Mouse (Mus musculus): ENCODE data around the gene Mcemp1.

The Mcemp1 gene

DNA sequence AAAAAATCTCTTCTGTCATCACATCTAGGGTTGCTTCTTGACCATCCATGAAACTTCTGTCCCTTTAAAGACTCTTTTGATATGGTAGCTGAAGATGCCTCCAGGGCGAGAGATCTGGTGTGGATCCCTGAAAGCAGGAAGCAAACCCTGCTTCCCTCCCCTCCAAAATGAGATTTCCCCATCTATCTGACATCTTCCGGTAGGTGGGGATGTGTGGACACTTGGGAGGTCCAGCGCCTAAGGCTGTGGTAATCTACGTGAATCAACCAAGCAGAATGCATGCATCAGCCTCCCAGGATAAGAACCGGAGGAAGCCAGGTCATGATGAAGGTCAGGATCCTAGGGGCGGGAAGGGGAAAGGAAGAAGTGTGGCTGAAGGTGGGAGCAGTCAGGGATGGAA is at the start of gene Mcemp1:
TSS of gene Mcemp1 (plus strand) at position 248 of the 400 bp plus-strand sequence.
- no peak for DNase-seq (ENCODE audit: low spot score)

DNA sequence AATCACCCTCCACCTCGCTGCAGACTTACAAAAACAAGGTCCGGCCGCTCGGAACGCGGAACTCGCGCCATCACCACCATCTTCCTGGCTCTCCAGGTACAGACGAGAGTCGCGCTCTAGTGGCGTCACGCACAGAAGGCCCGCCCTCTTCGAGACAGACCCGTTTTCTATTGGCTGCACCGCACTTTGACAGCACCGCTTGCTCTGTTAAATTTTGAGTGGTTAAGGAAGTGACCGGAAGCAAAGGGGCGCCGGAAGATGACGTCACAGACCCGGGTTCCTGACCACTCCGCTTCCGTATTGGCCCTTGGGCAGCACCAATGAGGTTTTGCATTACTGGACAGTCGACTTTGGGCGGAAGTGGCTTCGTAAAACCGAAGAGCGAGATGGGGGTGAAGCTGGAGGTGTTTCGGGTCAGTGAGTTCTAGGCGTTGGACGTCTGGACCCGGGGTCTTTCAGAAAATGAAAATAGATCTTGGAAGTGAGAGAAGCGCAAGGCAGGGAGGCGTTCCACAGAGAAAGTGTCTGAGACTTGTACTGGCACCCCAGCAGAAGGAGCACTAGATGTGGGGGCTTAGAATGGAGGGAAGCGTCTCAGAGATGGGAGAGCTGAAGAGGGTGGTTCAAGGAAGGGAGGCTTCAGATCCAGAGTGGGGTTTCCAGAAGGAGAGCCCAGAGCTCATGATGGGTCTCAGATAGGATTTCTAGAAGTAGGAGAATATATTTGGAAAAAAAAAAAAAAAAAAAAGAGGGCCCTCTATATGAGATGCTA is 44.2 kb upstream of the Mcemp1 start, which contains the start of the genes Xab2 and Pet100:
TSS of gene Xab2 (minus strand) at position 118 of the 772 bp plus-strand sequence.
TSS of gene Pet100 (plus strand) at position 350 of the 772 bp plus-strand sequence.
- peak; percentile 96 for DNase-seq (ENCODE audit: low spot score)

DNA sequence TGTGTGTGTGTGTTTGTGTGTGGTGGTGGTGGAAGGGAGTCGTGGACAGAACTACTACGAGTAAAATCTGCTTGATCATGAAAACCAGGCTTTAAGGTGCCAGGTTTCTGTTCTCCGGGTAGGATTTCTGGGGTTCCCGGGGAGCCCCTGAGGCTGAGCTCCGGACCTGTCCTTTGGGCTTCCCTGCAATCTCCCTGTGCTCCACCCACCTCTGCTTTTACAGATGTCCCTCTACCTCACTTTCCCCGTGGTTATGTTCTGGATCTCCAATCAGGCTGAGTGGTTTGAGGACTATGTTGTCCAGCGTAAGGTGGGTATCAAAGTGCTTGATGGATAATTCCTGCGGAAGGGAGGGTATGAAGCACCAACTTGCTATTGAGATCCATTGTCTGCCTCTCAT is 43.4 kb upstream of the Mcemp1 start:
- no peak for DNase-seq (ENCODE audit: low spot score)

DNA sequence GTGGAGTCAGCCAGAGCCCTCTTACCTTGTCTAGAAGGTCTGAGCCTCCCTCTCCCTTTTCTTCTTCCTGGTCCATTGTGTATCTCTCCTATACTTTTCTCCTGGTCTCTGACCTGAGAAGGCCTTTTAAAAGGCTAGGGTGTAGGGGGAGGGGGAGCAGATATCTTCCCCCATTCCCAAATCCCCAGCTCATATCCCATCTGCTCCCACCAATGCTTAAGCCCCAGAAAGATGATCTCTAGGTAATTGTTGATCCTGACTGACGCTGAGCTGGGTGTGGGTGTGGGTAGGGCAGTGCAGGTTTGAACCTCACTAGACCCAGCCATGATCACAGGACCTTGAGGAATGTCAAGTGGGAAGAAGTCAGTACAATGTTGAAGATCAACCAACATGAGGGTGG is 40.1 kb upstream of the Mcemp1 start, which contains the start of gene Pcp2:
TSS of gene Pcp2 (minus strand) at position 101 of the 400 bp plus-strand sequence.
- DNase-seq (ENCODE audit: low spot score), result no peak

DNA sequence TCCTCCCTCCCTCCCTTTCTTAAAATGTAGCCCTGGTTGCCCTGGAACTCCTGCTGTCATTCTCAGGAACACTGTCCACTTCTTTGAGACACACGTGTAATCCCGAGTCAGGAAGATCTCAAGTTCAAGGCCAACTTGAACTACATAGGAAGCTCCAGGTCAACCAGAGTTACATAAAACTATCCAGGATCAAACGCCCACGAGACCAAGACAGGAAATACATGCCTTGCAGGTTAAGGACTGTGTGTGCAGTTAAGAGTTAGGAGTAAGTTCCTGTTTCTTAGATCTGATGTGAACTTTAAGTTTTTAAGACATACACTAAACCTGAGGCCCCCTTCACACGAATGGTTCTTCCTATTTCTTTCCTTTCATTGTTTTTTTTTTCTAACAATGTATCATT is 38.6 kb upstream of the Mcemp1 start:
- no peak for DNase-seq (ENCODE audit: low spot score)

DNA sequence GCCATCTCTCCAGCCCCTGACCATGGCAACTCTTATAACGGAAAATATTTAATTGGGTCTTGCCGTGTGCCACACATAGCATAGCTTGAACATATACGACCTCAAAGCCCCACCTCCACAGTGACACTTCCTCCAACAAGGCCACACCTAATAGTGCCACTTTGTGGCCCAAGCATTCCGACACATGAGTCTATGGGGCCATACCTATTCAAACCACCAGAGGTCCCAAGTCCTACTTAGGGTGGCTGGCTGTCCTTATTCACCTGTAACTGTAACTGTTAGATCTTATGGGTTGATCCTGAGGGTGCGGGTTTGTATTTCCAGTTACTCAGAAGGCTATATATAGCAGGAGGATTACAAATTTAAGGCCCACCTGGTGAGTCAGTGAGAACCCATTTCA is 37.5 kb upstream of the Mcemp1 start:
- DNase-seq (ENCODE audit: low spot score), result no peak

DNA sequence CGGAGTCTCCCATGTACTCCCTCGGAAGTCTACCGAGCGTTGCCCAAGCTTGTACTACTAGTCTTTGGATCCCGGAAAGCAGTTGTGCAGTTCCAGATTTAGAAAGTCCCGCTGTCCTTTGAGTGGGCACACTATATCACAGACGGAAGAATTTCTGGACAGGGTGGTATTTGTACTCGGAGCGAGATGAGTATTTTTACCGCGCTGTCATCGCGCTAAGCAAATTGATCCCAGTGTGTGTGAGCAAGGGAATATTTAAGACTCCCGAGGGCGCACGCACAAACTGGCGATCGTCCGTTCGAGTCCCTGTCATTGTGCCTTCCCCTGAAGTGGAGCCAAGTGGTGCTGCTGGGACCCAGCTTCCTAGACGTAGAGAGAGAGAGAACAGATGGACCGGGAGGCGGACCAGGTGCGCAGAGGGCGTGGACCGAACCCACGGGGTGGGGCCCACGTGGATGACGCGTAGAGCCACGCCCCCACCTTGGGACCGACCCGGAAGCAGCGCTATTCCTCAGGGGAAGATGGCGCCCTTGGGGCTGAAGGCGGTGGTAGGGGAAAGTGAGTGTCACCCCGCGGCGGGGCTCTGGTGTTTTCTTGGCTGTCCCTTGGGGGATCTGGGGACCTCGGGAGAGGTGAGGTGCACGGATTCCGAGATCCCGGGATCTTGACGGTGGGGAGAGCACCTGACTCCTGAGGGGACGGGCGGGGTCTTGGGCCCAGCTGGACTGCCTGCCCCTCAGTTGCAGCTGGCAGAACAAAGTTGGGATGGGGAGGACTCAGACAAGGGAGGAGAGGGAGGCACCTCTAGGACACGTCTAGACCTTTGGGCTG is 34.7 kb upstream of the Mcemp1 start, which contains the start of gene Stxbp2:
TSS of gene Stxbp2 (plus strand) at position 309 of the 831 bp plus-strand sequence.
- DNase-seq (ENCODE audit: low spot score), result no peak

DNA sequence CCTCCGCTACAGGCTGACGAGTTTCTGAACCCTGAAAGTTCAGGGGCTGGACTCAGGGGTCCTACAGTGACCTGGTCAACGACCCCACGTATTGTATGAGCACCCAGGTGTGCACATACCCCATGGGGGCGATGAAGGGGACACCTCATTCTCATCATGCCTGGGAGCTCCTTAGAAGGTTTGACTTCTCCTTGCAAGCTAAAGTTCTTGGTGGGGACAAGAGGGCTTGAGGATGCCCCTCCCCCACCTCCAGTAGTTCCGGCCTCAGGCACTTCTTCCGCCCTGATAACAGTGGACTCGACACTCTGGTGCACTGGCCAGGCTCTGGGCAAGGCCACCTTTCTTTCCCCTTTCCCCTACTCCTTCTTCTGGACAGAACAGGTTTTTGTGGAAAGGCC is 34.1 kb upstream of the Mcemp1 start:
- no peak for DNase-seq (ENCODE audit: low spot score)

DNA sequence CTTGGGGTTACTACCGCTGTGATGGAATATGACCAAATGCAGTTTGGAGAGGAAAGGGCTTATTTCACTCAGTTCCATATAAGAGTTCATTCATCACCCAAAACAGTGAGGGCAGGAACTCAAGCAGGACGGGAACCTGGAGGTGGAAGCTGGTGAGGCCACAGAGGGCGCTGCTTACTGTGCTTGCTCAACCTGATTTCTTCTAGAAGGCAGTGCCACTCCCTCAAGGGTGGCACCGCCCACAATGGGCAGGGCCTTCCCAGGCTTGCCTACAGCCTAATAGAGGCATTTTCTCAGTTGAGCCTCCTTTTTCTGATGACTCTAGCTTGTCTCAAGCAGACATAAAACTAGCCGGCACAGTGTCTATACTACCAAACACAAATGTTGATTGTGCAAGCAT is 19.8 kb upstream of the Mcemp1 start:
- no peak for DNase-seq (ENCODE audit: low spot score)

DNA sequence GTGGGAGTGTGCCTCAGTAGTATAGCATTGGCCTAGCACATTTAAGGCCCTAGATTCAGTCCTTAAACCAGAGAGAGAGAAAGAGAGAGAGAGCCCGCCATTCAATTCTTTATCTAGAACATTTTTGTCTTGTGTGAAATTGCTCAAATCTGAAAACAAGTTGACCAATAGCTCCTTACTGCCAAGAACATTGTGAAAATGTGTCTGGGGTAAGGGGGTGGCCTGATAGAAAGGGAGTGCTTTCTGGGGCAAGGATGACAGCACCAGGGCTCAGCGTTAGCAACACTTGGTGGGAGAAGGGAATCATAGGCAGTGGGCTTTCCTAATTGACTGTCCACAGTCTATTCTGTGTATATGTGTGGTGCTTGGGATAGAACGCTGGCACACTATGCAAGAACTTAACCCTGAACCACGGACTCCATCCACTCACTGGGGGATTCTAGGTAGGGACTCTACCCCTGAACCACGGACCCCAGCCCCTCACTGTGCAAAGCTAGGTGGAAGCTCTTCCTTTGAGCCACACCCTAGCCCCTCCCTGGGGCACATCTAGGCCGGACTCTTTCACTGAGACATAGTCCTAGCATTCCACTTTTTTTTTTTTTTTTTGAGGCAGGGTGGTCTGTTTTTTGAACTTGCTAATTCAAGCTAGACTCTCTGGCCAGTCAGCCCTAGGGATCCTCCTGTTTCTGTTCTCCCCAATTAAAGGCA is 18.6 kb upstream of the Mcemp1 start:
- no peak for DNase-seq (ENCODE audit: low spot score)

DNA sequence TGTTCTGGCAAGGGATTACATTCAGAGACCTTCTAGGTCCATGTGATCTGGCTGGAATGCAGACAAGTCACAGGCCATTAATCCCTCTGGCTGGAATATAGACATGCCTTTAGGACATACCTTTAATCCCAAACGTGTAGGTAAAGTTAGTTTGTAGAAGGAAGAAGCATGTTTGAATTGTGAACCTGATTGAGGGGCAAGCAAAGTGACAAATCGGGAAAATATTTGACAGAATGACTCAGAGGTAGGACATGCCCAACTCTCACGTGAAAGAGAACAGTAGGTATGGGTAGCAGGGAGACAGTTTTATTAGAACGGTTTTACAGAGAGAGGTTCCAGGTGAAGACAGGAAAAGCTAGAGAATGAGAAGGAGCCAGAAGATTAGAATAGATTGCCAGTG is 18.0 kb upstream of the Mcemp1 start:
- no peak for DNase-seq (ENCODE audit: low spot score)

DNA sequence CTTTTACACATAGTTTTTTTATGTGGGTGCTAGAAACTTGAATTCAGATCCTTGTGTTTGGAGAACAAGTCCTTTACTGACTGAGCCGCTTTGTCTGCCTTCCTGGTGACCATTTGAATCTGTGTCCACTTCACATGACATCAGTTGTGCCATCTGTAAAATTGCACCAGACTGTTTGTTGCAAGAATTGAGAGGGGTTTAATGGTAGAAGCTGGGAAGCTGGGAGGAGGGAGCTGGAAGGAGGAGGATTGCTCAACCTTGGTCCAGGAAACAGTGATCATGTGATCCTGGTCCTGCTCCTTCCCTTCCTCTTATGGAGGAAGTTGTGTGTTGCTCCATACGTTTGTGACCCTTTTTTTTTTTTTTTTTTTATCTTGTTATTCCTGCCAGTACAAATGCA is 17.3 kb upstream of the Mcemp1 start:
- DNase-seq (ENCODE audit: low spot score), result no peak

DNA sequence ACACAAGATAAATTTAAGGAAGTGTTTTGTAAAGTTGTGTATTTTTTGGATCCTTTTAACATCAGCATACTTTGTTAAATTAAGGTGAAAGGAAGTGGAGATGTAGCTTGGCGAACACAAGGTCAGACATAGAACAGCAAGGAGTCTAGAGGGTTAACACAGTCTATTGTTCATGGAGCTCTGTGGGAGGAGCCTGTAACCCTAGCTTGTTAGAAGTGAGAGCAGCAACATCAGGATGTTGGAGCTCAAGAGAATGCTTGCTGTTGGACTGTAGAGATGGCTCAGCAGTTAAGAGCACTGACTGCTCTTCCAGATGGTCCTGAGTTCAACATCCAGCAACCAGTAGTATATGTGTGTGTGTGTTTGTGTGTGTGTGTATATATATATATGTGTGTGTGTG is 16.6 kb upstream of the Mcemp1 start:
- DNase-seq (ENCODE audit: low spot score), result no peak

DNA sequence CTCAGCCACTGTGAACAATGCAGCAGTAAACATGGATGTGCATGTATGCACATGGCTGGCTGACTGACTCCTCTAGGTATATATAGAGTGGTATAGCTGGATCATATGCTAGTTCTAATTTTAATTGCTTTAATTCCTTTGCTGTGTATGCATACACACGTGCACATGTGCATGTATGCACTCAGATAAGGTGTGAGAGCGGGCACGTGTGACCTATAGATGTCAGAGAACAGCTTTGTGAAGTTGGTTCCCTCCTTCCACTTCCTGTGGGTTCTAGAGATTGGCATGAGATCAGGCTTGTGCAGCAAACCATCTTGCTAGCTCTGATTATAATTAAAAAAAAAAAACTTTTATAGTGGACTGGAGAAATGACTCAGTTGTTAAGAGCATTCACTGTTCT is 12.7 kb upstream of the Mcemp1 start:
- no peak for DNase-seq (ENCODE audit: low spot score)

DNA sequence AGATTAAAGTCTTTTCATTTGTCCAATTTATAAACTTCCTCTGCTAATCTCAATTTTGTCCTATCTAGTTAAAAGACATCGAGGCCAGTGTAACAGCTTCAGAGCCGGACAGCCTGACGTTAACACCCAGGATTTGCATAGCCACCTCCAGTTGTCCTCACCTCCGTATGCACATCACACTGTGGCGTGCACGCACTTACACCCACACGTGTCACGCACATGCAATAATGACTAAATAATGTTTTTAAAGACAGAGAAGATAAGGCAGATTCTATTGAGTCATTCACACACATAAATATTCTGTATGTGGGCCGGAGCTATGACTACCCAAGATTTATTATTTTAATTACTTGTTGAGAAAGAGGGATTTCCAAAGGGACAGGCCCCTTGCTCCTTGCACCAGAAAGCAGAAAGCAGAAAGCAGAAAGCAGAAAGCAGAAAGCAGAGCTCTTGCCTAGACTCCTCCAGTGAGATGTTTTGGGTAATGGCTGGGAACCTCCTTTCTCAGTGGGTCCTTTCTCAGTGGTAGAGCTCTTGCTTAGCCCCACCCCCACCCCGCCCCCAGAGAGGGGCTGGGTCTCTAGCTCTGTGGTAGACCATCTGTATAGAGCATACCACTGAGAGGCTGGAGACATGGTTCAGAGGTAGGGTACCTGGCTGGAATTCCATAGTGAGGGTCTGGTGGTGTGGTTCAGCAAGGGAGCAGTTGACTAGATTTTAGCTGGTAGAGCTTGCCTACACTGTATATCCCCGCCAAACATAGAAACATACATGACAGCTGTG is 10.6 kb upstream of the Mcemp1 start:
- no peak for DNase-seq (ENCODE audit: low spot score)

DNA sequence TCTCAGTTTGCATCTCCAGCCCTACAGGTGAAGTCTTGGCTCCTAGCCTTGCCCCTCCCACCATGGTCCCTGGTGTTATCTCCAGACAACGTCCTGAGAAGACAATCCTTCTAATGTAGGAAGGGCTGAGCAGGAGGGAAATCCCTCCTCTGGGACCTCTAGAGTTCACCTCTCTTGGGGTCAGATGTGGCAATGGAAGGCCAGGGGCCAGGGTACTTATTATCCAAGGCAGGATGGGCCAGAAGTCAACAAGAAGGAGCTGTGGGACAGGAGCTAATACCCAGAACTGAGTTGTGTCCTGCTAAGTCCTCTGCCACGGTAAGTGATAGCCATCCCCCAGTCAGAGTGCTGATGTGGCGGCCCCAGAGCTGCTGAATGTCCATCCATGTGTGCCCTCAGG is 10.0 kb upstream of the Mcemp1 start, which contains the start of gene Retn:
TSS of gene Retn (plus strand) at position 245 of the 400 bp plus-strand sequence.
- DNase-seq (ENCODE audit: low spot score), result no peak

DNA sequence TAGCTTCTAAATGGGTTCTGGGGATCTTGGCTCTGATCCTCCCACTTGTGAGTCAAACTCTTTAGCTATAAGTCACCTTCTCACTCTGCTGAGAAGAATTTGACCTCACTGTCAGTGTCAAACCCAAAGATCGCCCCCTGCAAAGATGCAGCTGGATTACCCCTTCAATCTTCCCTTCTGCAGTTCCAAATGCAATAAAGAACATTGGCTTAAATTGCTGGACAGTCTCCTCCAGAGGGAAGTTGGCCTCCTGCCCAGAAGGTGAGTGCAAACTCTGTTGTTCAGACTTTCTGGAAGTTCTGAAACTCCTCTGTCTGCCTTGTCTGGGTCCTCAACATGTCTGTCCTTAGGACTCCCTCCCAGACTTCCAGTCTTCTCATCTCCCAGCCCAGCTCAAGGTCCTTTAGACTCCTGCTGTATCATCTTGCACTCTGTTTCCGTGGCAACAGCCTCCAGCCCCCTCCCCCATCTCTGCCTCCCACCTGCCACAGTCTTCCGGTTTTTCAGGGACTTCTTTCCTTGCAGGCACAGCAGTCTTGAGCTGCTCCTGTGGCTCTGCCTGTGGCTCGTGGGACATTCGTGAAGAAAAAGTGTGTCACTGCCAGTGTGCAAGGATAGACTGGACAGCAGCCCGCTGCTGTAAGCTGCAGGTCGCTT is 8.7 kb upstream of the Mcemp1 start:
- no peak for DNase-seq (ENCODE audit: low spot score)

DNA sequence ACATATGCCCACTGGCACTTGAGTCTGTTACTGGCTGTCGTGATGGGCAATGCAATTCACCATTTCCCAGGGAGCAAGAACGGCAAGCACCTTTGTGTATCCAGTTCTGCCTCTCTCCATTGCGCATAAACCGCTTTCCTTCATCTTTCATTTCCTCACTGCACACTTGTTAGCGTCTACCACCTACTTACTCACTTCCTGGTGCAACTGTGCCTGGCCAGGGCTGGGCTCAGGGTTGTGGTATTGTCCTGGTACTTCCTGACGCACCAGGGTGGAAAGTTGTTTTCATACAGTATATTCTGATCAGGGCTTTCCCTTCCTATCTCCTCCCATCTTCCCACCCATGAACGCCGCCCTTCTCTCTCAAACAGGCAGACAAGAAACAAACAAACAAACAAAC is 4.7 kb upstream of the Mcemp1 start:
- DNase-seq (ENCODE audit: low spot score), result no peak

DNA sequence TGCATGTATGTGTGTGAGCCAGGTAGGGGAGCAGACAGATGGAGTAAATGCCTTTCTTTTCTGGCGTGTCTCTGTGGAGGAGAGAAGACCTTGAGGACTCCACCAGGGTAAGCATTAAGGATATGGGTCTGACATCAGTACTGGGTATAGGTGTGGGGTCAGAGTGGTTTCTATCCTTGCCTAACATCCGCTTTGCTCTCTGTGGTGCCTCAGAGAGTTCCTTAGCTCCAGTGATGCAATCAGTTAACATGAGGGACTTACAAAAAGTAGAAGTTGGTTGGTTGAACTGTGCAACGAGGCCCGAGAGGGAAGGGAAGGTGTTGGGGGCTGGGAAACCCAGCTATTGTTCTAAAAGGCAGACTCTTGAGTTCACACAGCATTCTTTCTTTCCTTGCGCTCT is 1.1 kb upstream of the Mcemp1 start:
- no peak for DNase-seq (ENCODE audit: low spot score)

DNA sequence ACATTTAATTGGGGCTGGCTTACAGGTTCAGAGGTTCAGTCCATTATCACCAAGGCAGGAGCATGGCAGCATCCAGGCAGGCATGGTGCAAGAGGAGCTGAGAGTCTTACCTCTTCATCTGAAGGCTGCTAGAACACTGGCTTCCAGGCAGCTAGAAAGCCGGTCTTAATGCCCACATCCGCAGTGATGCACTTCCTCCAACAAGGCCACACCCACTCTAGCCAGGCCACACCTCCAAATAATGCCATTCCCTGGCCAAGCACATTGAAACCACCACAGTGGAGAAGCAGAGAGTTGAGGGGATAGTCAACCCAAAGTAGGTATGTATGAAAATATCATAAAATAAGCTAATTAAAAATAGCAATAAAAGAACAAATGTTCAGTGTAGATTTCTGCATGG is 4.8 kb downstream of the Mcemp1 start:
- no peak for DNase-seq (ENCODE audit: low spot score)

DNA sequence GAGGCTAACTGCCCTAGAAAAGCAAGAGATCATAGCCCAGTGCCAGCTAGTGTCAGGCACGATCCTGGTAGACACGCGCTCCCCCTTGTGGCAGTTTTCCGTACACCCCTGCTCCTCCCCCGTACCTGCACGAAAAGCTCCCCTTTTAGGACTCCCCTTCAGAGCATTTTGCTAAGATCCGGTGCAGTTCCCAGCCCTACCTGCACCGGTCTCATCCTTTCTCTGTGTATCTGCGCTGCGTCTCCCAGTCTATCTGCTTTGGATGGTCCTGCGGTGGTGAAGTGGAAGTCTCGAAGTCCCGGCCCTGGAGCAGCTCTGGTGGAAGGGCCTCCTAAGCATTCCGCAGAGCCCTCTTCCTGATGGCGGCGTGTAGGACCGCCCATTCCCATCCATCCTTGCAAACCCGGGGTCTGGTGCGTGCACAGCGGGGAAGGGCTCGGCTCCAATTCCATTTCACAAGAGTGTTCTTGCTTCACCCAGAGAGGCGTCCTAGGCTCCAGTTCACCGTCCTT is 6.5 kb downstream of the Mcemp1 start, which contains the start of gene Fcor:
TSS of gene Fcor (minus strand) at position 383 of the 512 bp plus-strand sequence.
- peak; percentile 46 for DNase-seq (ENCODE audit: low spot score)

Data from urinary bladder, postnatal 10 days (tissue).